Mouse (Mus musculus): Measurements from ENCODE around the gene Mrpl50. TPM values are rescaled to one million over a fixed set of nuclear protein-coding genes. Genes with fewer than 3 reads are reported as not detected.

The Mrpl50 gene
- 10 to 100 TPM; 30.7 to 31.7 TPM for total RNA-seq (2021)
- long read RNA-seq, experiment 1, transcript Mrpl50-201 (2 exons, 2,114 nt), result major isoform, 116 of 119 reads
- long read RNA-seq, experiment 1, partial matches to known transcripts, result 2 of 119 reads
- long read RNA-seq, experiment 1, other reads (novel, unspliced or antisense), result 1 of 119 reads
- long read RNA-seq, experiment 2, transcript Mrpl50-201 (2 exons, 2,114 nt), result major isoform, 94 of 95 reads
- long read RNA-seq, experiment 2, partial matches to known transcripts, result 1 of 95 reads
- long read RNA-seq, experiment 2, other reads (novel, unspliced or antisense), result 0 of 95 reads

DNA sequence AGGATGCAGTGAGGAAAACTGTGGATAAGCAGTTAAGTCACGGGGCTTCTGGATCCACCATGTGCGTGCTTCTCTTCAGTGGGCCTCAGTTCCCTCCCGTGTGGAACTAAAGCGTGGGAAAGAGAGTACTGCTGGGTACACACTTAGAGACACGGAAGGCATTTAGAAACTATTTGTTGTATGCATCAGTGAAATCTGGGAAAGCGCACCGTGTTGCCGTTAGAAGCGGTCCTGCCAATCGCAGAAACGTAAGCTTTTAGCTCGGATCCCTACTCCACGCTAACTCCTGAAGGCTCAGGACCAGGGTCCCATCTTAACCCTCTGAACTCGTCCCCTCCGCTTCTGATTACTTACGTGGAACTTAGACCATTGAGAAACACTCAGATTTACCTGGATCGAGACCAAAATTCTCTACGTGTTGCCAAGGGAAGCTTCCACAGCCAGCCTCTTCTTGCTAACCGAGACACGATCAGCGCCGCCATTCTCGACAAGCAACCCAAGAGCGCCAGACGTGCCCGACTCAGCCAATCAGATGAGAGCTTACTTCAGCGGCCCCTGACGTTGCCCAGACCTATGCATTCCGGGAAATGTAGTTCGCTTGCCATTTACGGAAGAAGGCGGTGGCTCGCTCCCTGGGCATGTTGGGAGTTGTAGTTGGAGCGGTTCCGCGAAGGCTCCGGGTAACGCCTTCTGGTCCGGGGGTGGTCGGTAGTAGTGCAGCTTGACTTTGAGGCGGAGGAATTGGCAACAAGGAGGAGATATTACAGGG lies at the start of gene Mrpl50, which contains the start of gene Zfp189:
Mrpl50 (minus strand) TSS at position 522 of the 769 bp plus-strand sequence.
Zfp189 (plus strand) TSS at position 605 of the 769 bp plus-strand sequence.
- DNase-seq (ENCODE audit: low spot score in 2 of 2), result peak; percentile 93 to 97

DNA sequence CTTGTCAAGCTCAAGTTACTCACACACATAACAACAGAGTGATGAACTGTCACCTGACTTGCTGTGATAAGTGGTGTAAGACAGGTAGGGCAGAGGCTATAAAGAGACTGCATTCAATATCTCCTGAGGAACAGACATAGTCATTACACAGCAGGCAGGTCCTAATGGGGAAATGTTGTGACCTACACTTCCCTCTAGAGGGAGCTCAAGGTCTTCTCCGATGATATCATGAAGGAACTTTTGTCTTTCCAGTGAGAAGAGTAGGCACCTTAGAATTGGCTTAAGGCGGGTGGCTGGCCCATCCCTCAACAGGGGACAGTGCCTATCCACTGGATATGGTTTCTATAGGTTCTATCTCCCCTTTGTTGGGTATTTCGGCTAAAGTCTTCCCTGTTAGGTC lies 46.7 kb upstream of the Mrpl50 start:
- peak; percentile 59 to 67 for DNase-seq (ENCODE audit: low spot score in 2 of 2)

DNA sequence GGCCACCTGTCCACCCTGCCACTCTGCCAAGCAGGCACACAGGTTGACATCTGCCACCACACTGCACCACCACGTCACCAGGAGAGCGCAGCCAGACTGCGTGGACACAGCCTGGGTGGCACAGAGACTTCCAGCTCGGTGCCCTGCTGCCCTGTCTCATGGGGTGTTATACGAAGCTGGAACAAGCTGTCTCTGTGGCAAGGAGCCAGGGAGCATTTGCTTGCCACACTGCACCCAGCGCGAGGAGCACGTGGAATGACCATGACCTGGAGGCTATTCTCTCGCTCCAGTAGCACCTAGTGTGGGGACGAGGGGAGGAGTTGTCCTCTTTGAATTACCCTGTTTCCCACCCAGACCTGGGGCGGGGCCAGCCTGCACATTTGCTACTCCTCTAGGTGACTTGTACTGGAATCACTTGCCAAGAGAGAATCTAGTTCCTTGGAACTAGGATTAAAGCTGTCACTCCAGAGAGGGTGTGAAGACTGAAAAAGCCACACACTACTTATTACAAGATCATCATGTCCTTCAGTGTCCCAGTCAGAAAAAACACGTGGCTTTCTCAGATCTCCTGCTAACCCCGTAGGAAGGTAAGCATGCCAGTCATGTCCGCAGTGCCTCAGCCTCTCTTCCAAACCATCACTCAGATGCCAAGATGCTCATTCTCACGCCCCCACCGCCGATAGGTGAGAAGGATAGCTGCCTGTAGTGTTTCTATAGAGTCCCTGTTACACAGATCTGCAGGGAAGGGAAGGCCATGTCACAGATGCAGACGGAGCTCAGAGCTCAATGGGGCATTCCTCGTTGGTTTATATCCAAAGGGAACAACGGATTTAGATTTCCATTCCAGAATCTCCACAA lies 39.3 kb upstream of the Mrpl50 start:
- DNase-seq (ENCODE audit: low spot score in 2 of 2), result peak; percentile 39 to 47

- no peak for DNase-seq (ENCODE audit: low spot score in 2 of 2)
Measured at GRCm38 (mm10) chr4:49558181-49558580, 37.3 kb upstream of the Mrpl50 start.

GRCm38 (mm10) chr4:49557375-49557774 lies 36.5 kb upstream of the Mrpl50 start:
- DNase-seq (ENCODE audit: low spot score in 2 of 2), result no peak

DNA sequence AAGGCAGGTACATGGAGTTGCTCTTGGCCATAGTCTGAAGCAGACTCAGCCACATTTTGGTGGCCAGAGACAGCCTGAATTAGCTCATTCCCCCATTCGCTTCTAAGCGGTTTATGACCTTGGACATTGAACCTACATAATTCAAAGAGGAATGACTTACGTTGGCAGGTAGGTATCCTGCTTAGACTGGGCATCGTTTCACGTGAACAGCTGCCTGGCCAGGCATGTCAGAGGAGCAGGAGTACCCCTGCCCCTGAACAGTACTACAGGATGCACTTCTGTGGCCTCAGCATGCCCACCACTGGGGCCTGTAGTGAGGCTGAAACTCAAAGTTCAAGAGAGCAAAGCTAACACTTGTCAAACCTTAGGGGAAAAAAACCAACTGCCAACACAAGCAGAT lies 32.5 kb upstream of the Mrpl50 start:
- DNase-seq (ENCODE audit: low spot score in 2 of 2), result no peak

DNA sequence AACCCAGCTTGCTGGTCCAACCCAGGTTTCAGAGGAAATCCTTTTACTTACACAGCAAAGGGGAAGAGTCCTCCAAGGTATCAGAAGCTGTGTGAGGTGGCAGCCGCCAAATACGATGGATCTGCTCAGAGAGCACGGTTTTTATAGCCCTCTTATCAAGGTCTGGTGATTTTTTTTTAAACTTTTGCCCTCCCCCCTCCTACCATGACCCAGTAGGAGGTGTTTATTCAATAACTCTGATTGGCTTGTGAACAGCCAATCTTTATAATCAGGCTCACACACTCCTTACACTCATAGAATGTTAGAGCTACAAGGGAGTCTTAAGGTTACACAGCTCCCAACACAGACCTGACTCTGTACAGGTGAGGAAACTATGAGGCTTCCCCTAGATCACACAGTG lies 28.5 kb upstream of the Mrpl50 start, which contains the start of gene Aldob:
Aldob (minus strand) TSS at position 164 of the 400 bp plus-strand sequence.
- DNase-seq (ENCODE audit: low spot score in 2 of 2), result no peak

DNA sequence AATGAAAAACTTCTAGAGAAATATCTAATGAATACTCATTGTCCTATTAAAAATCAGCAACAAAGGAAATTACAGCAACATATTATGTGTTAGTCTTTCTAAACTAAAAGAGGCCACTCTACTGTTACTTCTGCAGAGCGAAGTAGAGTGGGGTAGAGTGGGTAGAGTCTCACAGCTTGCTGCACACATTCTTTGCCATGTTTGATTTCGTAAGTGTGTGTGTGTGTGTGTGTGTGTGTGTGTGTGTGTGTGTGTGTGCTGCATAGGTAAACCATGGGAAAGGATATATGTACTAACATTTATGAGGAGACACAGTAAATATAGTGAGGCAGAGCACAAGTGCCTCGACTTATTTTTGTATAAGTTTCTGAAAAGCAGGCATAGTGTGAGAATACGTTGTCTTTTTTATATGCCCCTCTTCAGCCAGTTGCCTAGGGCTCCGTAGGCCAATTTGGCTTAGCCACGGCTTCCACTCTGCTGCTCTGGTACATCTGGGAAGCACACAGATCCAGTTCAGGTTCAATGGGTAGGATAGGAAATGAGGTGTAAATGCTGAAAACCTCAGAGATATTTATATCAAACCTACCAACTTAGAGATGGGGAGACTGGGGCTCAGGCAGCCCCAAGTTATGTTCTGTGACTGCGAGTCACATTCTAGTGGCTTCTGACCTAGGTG lies 26.8 kb upstream of the Mrpl50 start:
- DNase-seq (ENCODE audit: low spot score in 2 of 2), result no peak

GRCm38 (mm10) chr4:49546873-49547543 lies 26.1 kb upstream of the Mrpl50 start:
- DNase-seq (ENCODE audit: low spot score in 2 of 2), result no peak

DNA sequence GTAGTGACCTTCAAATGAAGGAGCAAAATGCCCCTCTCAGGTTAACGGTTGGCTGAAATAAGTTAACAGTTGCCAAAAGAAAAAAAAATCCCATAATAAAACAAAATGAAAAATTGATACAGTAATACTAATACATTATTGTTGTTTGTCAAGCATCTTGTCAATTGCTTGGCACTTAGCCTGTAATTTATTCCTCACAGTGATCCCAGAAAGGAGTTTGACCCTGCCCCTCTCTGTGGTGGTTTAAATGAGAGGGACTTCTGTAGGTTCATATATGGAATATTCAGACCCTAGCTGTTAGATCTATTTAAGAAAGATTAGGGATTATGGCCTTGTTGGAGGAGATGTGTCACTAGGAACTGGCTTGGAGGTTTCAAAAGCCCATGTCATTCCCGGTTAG lies 25.1 kb upstream of the Mrpl50 start:
- DNase-seq (ENCODE audit: low spot score in 2 of 2), result no peak

- DNase-seq (ENCODE audit: low spot score in 2 of 2), result no peak
Measured at GRCm38 (mm10) chr4:49540966-49541365, 20.1 kb upstream of the Mrpl50 start.

GRCm38 (mm10) chr4:49539665-49540064 lies 18.8 kb upstream of the Mrpl50 start:
- DNase-seq (ENCODE audit: low spot score in 2 of 2), result no peak

GRCm38 (mm10) chr4:49536671-49537070 lies 15.8 kb upstream of the Mrpl50 start:
- no peak for DNase-seq (ENCODE audit: low spot score in 2 of 2)

DNA sequence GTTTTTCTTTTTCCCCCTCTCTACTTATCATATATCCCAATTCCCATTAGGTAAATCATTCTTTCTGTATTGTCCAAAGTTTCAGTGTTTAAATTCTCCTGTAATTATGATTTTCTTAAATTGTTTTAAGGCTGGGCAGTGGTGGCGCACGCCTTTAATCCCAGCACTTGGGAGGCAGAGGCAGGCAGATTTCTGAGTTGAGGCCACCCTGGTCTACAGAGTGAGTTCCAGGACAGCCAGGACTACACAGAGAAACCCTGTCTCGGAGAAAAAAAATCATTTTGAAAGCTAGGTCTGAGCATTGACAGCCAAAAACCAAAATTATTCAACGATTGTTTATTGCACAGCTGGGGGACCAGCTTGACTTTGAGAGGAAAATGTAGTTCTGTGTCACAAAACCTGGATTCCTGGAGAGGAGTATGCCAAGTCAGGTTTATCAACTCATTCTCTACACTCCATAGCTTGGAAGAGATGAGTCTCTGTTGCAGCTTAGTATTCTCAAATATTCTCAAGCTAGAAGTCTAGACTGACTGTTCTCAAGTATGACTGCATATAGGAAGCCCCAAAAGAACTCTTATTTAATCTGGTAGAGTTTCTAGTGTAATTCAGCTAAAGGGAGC lies 14.9 kb upstream of the Mrpl50 start:
- DNase-seq (ENCODE audit: low spot score in 2 of 2), result no peak

GRCm38 (mm10) chr4:49535036-49535435 lies 14.1 kb upstream of the Mrpl50 start:
- no peak for DNase-seq (ENCODE audit: low spot score in 2 of 2)

- DNase-seq (ENCODE audit: low spot score in 2 of 2), result peak; percentile 84 to 90
Measured at GRCm38 (mm10) chr4:49522576-49522975, 1.7 kb upstream of the Mrpl50 start.

DNA sequence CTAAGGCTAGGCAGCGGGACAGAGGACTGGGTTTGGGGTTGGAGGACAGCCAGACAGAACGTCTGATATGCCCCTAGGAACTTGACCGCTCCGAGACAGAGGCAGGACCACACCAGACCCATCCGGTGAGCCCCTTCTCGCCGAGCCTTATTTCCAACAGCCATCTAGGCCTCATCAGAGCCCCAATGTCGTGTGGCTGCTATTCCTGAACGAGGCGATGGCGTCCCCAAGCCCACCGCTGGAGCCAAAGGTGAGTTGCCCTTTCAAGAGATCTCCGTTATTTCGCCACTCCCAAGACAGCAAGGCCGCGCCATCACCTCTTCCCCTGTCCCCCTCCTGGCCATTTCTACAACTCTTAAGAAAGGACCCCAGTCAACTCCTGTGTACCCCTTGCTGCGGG lies 453 bp upstream of the Mrpl50 start:
- no peak for DNase-seq (ENCODE audit: low spot score in 2 of 2)

- no peak for DNase-seq (ENCODE audit: low spot score in 2 of 2)
Measured at GRCm38 (mm10) chr4:49519476-49519875, 1.4 kb downstream of the Mrpl50 start.

GRCm38 (mm10) chr4:49514441-49514840 lies 6.5 kb downstream of the Mrpl50 start:
- DNase-seq (ENCODE audit: low spot score in 2 of 2), result no peak

- DNase-seq (ENCODE audit: low spot score in 2 of 2), result no peak
Measured at GRCm38 (mm10) chr4:49512636-49513035, 8.3 kb downstream of the Mrpl50 start.

All from left cerebral cortex, adult 18-20 months (tissue).